Mouse (Mus musculus) inflammation-experienced regulatory T-cells (primary cell): ENCODE results near the gene Fndc9. TPM values are rescaled to one million over a fixed set of nuclear protein-coding genes. Genes with fewer than 3 reads are reported as not detected.

Source experiments
- polyA plus RNA-seq, 2 experiments: library from polyadenylated mRNA; unstranded; fragments of 100-300 nt; shearing (Covaris generic); gene quantifications; one replicate each; pipeline ENCODE4 v1.2.1; 2017

Gene Fndc9
- under 1 TPM; 0.20 to 0.68 TPM for polyA plus RNA-seq

GRCm38 (mm10) chr11:46235334-46235733 is at the start of gene Fndc9:
Fndc9 (plus strand) TSS chr11:46235531.

Other genes with a start within 250 kb of the Fndc9 start
- 10 to 100 TPM in 1 of 2 experiments, 1 to 10 TPM in 1; 8.8 to 19.5 TPM for gene Gm12166, start 183.2 kb upstream of the Fndc9 start, polyA plus RNA-seq
- 10 to 100 TPM; 43.8 to 47.6 TPM for gene Adam19, start 179.5 kb upstream of the Fndc9 start, polyA plus RNA-seq
- 1 to 10 TPM in 1 of 2 experiments, not detected in 1; 1.2 TPM for gene Nipal4, start 69.0 kb upstream of the Fndc9 start, polyA plus RNA-seq
- gene Cyfip2, start 77.3 kb downstream of the Fndc9 start, polyA plus RNA-seq, result 100 to 1,000 TPM; 133 to 162 TPM
- 100 to 1,000 TPM; 187 to 364 TPM for gene Itk, start 154.0 kb downstream of the Fndc9 start, polyA plus RNA-seq
- under 1 TPM; 0.07 to 0.89 TPM for gene Fam71b, start 161.0 kb downstream of the Fndc9 start, polyA plus RNA-seq
- gene Med7, start 201.4 kb downstream of the Fndc9 start, polyA plus RNA-seq, result 10 to 100 TPM; 49.2 to 67.4 TPM
- gene Havcr2, start 219.4 kb downstream of the Fndc9 start, polyA plus RNA-seq, result 1 to 10 TPM; 1.5 to 5.4 TPM